Mouse (Mus musculus): Measurements from ENCODE around the gene Taf15. TPM values are rescaled to one million over a fixed set of nuclear protein-coding genes. Genes with fewer than 3 reads are reported as not detected.

The Taf15 gene
- polyA plus RNA-seq (2014; fragmentation: Illumina TruSeq; extraction: RNeasy Lipid Tissue Mini Kit (QIAGEN cat#74804); ENCODE audit: low read depth, low replicate concordance): 161 TPM

DNA sequence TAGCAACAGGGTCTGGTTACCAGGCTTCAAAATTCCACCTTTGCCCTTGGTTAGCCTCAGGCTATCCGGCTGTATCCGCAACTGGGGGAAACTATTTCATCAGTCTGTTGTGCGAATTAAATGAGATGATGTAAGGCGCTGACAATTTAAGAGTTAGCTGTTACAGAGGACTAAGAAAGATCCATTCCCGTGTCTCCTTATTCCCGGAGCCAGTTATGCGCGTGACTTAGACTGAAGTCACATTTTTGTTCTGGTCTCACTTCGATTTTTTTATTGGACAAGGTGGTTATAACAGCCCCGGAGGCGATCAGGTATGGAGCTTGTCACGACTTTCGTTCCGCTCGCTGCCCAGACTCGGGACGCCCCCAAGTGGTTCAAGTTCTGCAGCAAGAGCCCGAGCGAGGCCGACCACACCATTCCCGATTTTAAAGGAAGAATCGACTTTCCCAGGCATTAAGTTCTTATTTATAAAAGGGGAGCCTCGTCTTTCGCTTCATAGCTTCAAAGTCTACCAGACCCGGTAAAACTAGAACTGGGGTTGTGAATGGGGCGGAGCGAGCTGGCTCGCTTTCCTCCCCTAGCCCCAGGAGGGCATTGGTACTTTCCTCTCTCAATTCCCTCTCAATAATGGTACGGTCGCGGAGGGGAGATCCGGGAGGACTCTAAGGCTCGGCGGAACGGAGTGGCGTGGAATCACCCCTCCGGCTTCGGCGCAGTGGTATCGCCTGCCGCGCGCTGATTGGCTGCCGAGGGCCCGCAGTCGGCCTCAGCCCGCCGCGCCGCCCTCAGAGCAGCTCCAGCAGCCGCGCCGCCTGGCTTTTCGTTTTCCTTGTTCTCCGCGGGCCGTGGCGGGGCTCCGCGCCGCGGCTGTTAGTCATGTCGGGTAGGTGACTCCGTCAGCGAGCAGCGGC, at the start of gene Taf15:
Gene Taf15, plus strand, starts transcription at position 763 of the 911 bp plus-strand sequence.

DNA sequence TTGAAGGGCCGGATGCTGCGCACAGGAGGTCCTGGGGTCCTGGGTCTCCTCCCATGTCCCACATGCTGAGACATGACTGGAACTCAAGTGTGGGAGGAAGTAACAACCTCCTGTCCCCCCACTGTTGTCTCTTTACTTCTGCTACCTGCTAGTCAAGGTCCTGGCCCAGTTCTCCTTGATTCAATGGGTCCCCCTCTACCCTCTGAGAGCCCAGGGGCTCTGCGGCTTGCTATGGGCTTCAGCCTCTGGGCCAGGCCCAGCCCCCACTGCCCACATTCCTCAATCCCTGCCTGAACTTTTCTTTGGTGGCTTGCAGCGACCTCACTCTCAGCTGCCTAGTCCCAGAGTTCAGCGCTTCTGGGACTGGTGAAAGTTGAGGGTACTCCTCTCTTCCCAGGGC, 43.5 kb upstream of the Taf15 start, which contains the start of gene Gas2l2:
Gene Gas2l2, minus strand, starts transcription at position 101 of the 400 bp plus-strand sequence.

DNA sequence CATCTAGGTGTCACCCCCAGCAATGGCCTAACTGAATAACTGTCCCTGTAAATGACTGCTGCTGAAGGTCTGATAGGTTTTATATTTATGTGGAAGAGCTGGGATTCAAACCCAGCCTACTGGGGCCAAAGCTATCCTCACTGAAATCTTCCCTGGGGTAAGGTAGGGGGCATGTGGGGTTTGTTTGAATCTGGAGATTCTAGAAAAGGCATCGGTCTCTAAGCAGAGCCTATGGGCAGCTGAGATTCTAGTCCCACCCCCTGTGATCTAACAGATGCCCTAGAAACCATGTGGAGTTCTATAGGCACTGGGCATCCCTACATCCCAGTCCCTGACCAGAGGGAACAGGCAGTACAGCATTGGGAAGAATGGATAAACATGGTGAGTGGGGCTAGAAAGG, 35.5 kb upstream of the Taf15 start, which contains the start of gene 1700020L24Rik:
Gene 1700020L24Rik, plus strand, starts transcription at position 301 of the 400 bp plus-strand sequence.

DNA sequence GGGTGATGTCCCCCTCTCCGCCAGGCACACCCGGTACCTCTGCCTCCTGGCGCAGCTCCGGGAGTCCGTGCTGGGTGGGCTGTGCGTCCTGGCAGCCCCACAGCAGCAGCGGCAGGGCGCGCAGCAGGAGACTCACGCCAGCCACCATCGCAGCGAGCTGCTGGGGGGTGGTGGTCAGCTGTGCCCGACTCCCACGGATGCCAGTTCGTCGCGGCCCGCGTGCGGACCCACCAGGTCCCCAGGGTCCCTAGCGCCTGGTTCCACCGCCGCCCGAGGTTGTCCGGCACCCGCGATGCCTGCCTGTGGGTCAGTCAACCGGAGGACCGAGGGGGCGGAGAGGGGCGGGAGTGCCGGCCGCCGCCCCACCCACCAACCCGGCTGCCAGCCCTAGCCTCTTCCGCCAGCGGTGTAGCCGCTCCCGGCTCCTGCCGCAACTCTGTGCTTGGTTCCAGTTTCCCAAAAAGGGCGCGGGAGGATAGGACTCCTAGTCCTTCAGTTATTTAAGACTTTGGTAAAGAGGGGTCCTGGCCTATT, 10.1 kb upstream of the Taf15 start, which contains the start of gene Mmp28:
Gene Mmp28, minus strand, starts transcription at position 361 of the 534 bp plus-strand sequence.

DNA sequence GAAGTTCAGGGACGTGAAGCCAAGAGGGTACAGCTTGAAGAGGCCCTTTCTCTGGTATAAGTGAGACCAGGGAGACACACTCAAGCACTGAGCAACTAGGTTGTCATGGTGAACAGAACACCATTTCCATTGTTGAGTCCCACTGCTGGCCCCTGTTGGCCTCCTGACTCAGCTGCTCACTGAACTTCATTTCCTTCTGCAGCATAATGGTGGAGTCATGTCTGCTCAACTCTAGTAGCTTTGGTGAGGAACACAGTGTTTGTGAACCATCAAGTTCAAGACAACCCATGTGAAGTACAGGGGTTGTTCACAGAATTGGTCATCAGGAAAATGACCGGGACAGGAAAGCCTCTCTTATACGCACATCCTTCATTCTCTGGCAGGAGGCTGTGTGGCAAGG, 49.2 kb downstream of the Taf15 start, which contains the start of gene Heatr9:
Gene Heatr9, minus strand, starts transcription at position 101 of the 400 bp plus-strand sequence.

DNA sequence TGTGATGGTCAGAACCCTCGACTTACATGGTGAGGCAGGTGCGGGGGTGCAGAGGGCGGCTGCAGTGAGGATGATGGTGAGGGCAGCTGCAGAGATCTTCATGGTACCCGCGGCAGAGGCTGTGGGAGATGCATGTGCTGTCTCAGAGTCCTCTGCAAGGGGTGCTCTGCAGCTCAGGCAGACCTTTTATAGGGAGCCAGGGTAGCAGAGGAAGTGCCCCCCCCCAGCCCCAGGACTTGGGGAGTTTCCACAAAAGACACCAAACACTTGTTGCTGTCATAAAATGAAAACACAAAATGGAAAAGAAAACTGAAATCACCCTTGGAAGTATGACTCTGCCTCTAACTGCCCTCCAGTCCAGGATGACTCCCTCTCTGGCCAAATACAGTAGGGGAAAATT, 57.5 kb downstream of the Taf15 start, which contains the start of gene Ccl5:
Gene Ccl5, minus strand, starts transcription at position 159 of the 400 bp plus-strand sequence.

Other genes starting within 250 kb of the Taf15 start
- gene Slfn14, start 186.4 kb upstream of the Taf15 start, polyA plus RNA-seq (2014; fragmentation: Illumina TruSeq; extraction: RNeasy Lipid Tissue Mini Kit (QIAGEN cat#74804); ENCODE audit: low read depth, low replicate concordance): not detected
- gene Ap2b1, start 174.1 kb upstream of the Taf15 start, polyA plus RNA-seq (2014; fragmentation: Illumina TruSeq; extraction: RNeasy Lipid Tissue Mini Kit (QIAGEN cat#74804); ENCODE audit: low read depth, low replicate concordance): 39.0 TPM
- gene Pex12, start 170.5 kb upstream of the Taf15 start, polyA plus RNA-seq (2014; fragmentation: Illumina TruSeq; extraction: RNeasy Lipid Tissue Mini Kit (QIAGEN cat#74804); ENCODE audit: low read depth, low replicate concordance): 32.7 TPM
- gene Rasl10b, start 63.9 kb upstream of the Taf15 start, polyA plus RNA-seq (2014; fragmentation: Illumina TruSeq; extraction: RNeasy Lipid Tissue Mini Kit (QIAGEN cat#74804); ENCODE audit: low read depth, low replicate concordance): not detected
- gene Gas2l2, start 43.6 kb upstream of the Taf15 start, polyA plus RNA-seq (2014; fragmentation: Illumina TruSeq; extraction: RNeasy Lipid Tissue Mini Kit (QIAGEN cat#74804); ENCODE audit: low read depth, low replicate concordance): not detected
- gene 1700020L24Rik, start 35.4 kb upstream of the Taf15 start, polyA plus RNA-seq (2014; fragmentation: Illumina TruSeq; extraction: RNeasy Lipid Tissue Mini Kit (QIAGEN cat#74804); ENCODE audit: low read depth, low replicate concordance): not detected
- 0.44 TPM for gene Mmp28, start 10.0 kb upstream of the Taf15 start, polyA plus RNA-seq (2014; fragmentation: Illumina TruSeq; extraction: RNeasy Lipid Tissue Mini Kit (QIAGEN cat#74804); ENCODE audit: low read depth, low replicate concordance)
- gene Heatr9, start 49.1 kb downstream of the Taf15 start, polyA plus RNA-seq (2014; fragmentation: Illumina TruSeq; extraction: RNeasy Lipid Tissue Mini Kit (QIAGEN cat#74804); ENCODE audit: low read depth, low replicate concordance): not detected
- gene Ccl5, start 57.4 kb downstream of the Taf15 start, polyA plus RNA-seq (2014; fragmentation: Illumina TruSeq; extraction: RNeasy Lipid Tissue Mini Kit (QIAGEN cat#74804); ENCODE audit: low read depth, low replicate concordance): 1.5 TPM
- gene Ccl9, start 105.5 kb downstream of the Taf15 start, polyA plus RNA-seq (2014; fragmentation: Illumina TruSeq; extraction: RNeasy Lipid Tissue Mini Kit (QIAGEN cat#74804); ENCODE audit: low read depth, low replicate concordance): 2.3 TPM
- gene Ccl6, start 120.0 kb downstream of the Taf15 start, polyA plus RNA-seq (2014; fragmentation: Illumina TruSeq; extraction: RNeasy Lipid Tissue Mini Kit (QIAGEN cat#74804); ENCODE audit: low read depth, low replicate concordance): 9.1 TPM
- not detected for gene Rpl9-ps1, start 172.5 kb downstream of the Taf15 start, polyA plus RNA-seq (2014; fragmentation: Illumina TruSeq; extraction: RNeasy Lipid Tissue Mini Kit (QIAGEN cat#74804); ENCODE audit: low read depth, low replicate concordance)
- gene Ccl3, start 176.3 kb downstream of the Taf15 start, polyA plus RNA-seq (2014; fragmentation: Illumina TruSeq; extraction: RNeasy Lipid Tissue Mini Kit (QIAGEN cat#74804); ENCODE audit: low read depth, low replicate concordance): not detected
- not detected for gene Ccl4, start 189.5 kb downstream of the Taf15 start, polyA plus RNA-seq (2014; fragmentation: Illumina TruSeq; extraction: RNeasy Lipid Tissue Mini Kit (QIAGEN cat#74804); ENCODE audit: low read depth, low replicate concordance)
- 13.3 TPM for gene Wfdc17, start 230.9 kb downstream of the Taf15 start, polyA plus RNA-seq (2014; fragmentation: Illumina TruSeq; extraction: RNeasy Lipid Tissue Mini Kit (QIAGEN cat#74804); ENCODE audit: low read depth, low replicate concordance)
- not detected for gene Wfdc18, start 235.9 kb downstream of the Taf15 start, polyA plus RNA-seq (2014; fragmentation: Illumina TruSeq; extraction: RNeasy Lipid Tissue Mini Kit (QIAGEN cat#74804); ENCODE audit: low read depth, low replicate concordance)

Data from kidney, adult 10 weeks (tissue).